Mouse (Mus musculus) neural tube, embryonic 15.5 days (tissue): ENCODE data around the gene Pmf1. TPM values are rescaled to one million over a fixed set of nuclear protein-coding genes. Genes with fewer than 3 reads are reported as not detected.

Experiments
- ATAC-seq: fragments of 200-750 bp; cut with Nextera tagmentation; 2 replicates; pipeline ENCODE4 v1.8.0; 2017; ENCODE audit warnings: mild to moderate bottlenecking, moderate TSS enrichment, moderate library complexity; ENCODE audit not compliant: low FRiP score
- H3K27ac ChIP-seq: fragments of 300-500 bp; sonication (generic); replicated peaks from 2 replicates; pipeline ENCODE4 v1.5.1; 2015; ENCODE audit warnings: mild to moderate bottlenecking, inconsistent platforms
- H3K27me3 ChIP-seq: fragments of 300-500 bp; sonication (generic); replicated peaks from 2 replicates; pipeline ENCODE4 v1.6.1; 2015; ENCODE audit warnings: inconsistent platforms
- H3K36me3 ChIP-seq: fragments of 300-500 bp; sonication (generic); 2 replicates; pipeline ENCODE4 v1.6.1; 2015; ENCODE audit warnings: inconsistent platforms
- H3K4me1 ChIP-seq: fragments of 300-500 bp; sonication (generic); 2 replicates; pipeline ENCODE4 v1.6.1; 2015; ENCODE audit warnings: inconsistent platforms
- H3K4me2 ChIP-seq: fragments of 300-500 bp; sonication (generic); 2 replicates; pipeline ENCODE4 v1.6.1; 2015; ENCODE audit warnings: inconsistent platforms, mild to moderate bottlenecking, moderate library complexity
- H3K4me3 ChIP-seq: fragments of 300-500 bp; sonication (generic); replicated peaks from 2 replicates; pipeline ENCODE4 v1.5.1; 2015; ENCODE audit warnings: mild to moderate bottlenecking, inconsistent platforms
- H3K9ac ChIP-seq: fragments of 300-500 bp; sonication (generic); replicated peaks from 2 replicates; pipeline ENCODE4 v1.6.1; 2015; ENCODE audit warnings: mild to moderate bottlenecking, inconsistent platforms
- H3K9me3 ChIP-seq: fragments of 300-500 bp; sonication (generic); replicated peaks from 2 replicates; pipeline ENCODE4 v1.6.1; 2016; ENCODE audit warnings: inconsistent platforms
- WGBS: fragments of 180-500 bp; shearing (Covaris S2); methylation state at CpG from one replicate; pipeline ENCODE4 v1.1.7; 2015; ENCODE audit warnings: mixed read lengths; 5-methylcytosine and 5-hydroxymethylcytosine counted together
- polyA plus RNA-seq: library from polyadenylated mRNA; unstranded; fragments of >200 nt; fragmentation: Nextera tagmentation; extraction: Ambion mirVana; gene quantifications from 2 replicates; pipeline ENCODE4 v1.2.1, GENCODE M21; 2015

Pmf1 gene
- 25.8 and 52.7 TPM in 2 replicates for polyA plus RNA-seq

GRCm38 (mm10) chr3:88409741-88410644, at the start of gene Pmf1:
Gene Pmf1 (minus strand): TSS chr3:88410331.
- Histone ChIP-seq H3K27me3 (no peaks in the 10 kb centered on the region), H3K36me3 (peaks cover 30% of the 10 kb centered on the region), H3K4me1 (peaks cover 27% of the 10 kb centered on the region), H3K4me3 (peak within 1 kb of the TSS; percentile 59), H3K27ac (peak within 1 kb of the TSS; percentile 87), H3K4me2 (peak within 1 kb of the TSS; percentile 84), H3K9me3 (no peaks in the 10 kb centered on the region), H3K9ac (peak within 1 kb of the TSS; percentile 74)
- peak; percentile 90 for ATAC-seq
- WGBS = under 1% methylated on average over 54 of the region's 54 CpGs

GRCm38 (mm10) chr3:88458778-88459219, 48.7 kb upstream of the Pmf1 start:
- peak; percentile 82 for ATAC-seq

GRCm38 (mm10) chr3:88456746-88457532, 46.8 kb upstream of the Pmf1 start:
- peaks cover 17% of the 10 kb centered on the region for H3K36me3 ChIP-seq
- peak overlapping the region; percentile 59 for H3K9ac ChIP-seq
- 0 out of 2 replicates have a peak, but pooled peaks cover 1% of the 10 kb centered on the region for H3K27me3 ChIP-seq
- peak overlapping the region; percentile 49 for H3K4me3 ChIP-seq
- H3K9me3 ChIP-seq = no peaks in the 10 kb centered on the region
- H3K4me1 ChIP-seq = peaks cover 36% of the 10 kb centered on the region
- no peak for ATAC-seq
- 70% methylated on average over 7 of the region's 7 CpGs for WGBS
- peak overlapping the region; percentile 66 for H3K4me2 ChIP-seq
- H3K27ac ChIP-seq = peak overlapping the region; percentile 54; the same call in 1 of the 2 replicates

More at GRCm38 (mm10) chr3:88458778-88459219, 48.7 kb upstream of the Pmf1 start:
- 2% methylated on average over 14 of the region's 14 CpGs for WGBS
- H3K9ac ChIP-seq = peak overlapping the region; percentile 59
- H3K27me3 ChIP-seq = no peaks in the 10 kb centered on the region
- peak overlapping the region; percentile 85 for H3K27ac ChIP-seq
- H3K9me3 ChIP-seq = no peaks in the 10 kb centered on the region
- H3K4me1 ChIP-seq = peaks cover 36% of the 10 kb centered on the region
- no peaks in the 10 kb centered on the region for H3K36me3 ChIP-seq
- H3K4me3 ChIP-seq = peak overlapping the region; percentile 49
- peak overlapping the region; percentile 66 for H3K4me2 ChIP-seq

GRCm38 (mm10) chr3:88456313-88456712, 46.2 kb upstream of the Pmf1 start:
- peak overlapping the region; percentile 66; the same call in 1 of the 2 replicates for H3K4me2 ChIP-seq
- no peak overlapping the region for H3K4me3 ChIP-seq
- no peaks in the 10 kb centered on the region for H3K9me3 ChIP-seq

GRCm38 (mm10) chr3:88455588-88456264, 45.6 kb upstream of the Pmf1 start:
- Histone ChIP-seq H3K9me3 (no peaks in the 10 kb centered on the region), H3K4me2 (no peak overlapping the region), H3K4me3 (no peak overlapping the region), H3K36me3 (peaks cover 26% of the 10 kb centered on the region), H3K4me1 (peaks cover 36% of the 10 kb centered on the region), H3K9ac (no peak overlapping the region), H3K27me3 (0 out of 2 replicates have a peak, but pooled peaks cover 3% of the 10 kb centered on the region), H3K27ac (no peak overlapping the region)
- no peak for ATAC-seq
- 76% methylated on average over 18 of the region's 18 CpGs for WGBS

More at GRCm38 (mm10) chr3:88456313-88456712, 46.2 kb upstream of the Pmf1 start:
- H3K27ac ChIP-seq = no peak overlapping the region
- no peak overlapping the region for H3K9ac ChIP-seq
- peaks cover 21% of the 10 kb centered on the region for H3K36me3 ChIP-seq
- ATAC-seq = no peak
- 70% methylated on average over 8 of the region's 8 CpGs for WGBS
- H3K27me3 ChIP-seq = 0 out of 2 replicates have a peak, but pooled peaks cover 3% of the 10 kb centered on the region
- H3K4me1 ChIP-seq = peaks cover 36% of the 10 kb centered on the region

- Histone ChIP-seq H3K4me3 (no peak overlapping the region), H3K36me3 (peaks cover 32% of the 10 kb centered on the region), H3K9me3 (no peaks in the 10 kb centered on the region), H3K9ac (no peak overlapping the region), H3K27ac (no peak overlapping the region), H3K4me1 (peaks cover 36% of the 10 kb centered on the region), H3K4me2 (no peak overlapping the region), H3K27me3 (0 out of 2 replicates have a peak, but pooled peaks cover 3% of the 10 kb centered on the region)
- 59% methylated on average over 9 of the region's 9 CpGs for WGBS
- ATAC-seq = no peak
Observed at GRCm38 (mm10) chr3:88454762-88455587, 44.8 kb upstream of the Pmf1 start.

GRCm38 (mm10) chr3:88453986-88454385, 43.9 kb upstream of the Pmf1 start:
- ATAC-seq = no peak
- no peak overlapping the region for H3K4me2 ChIP-seq
- H3K9ac ChIP-seq = no peak overlapping the region
- H3K4me1 ChIP-seq = peaks cover 34% of the 10 kb centered on the region
- H3K4me3 ChIP-seq = no peak overlapping the region
- no peaks in the 10 kb centered on the region for H3K9me3 ChIP-seq
- peaks cover 32% of the 10 kb centered on the region for H3K36me3 ChIP-seq
- H3K27me3 ChIP-seq = 0 out of 2 replicates have a peak, but pooled peaks cover 3% of the 10 kb centered on the region
- H3K27ac ChIP-seq = no peak overlapping the region
- WGBS = 81% methylated on average over 8 of the region's 8 CpGs

- H3K4me1 ChIP-seq = peaks cover 32% of the 10 kb centered on the region
- H3K27ac ChIP-seq = no peak overlapping the region
- H3K4me2 ChIP-seq = no peak overlapping the region
- 0 out of 2 replicates have a peak, but pooled peaks cover 3% of the 10 kb centered on the region for H3K27me3 ChIP-seq
- ATAC-seq = no peak
- no peak overlapping the region for H3K4me3 ChIP-seq
- WGBS = 52% methylated on average over 8 of the region's 8 CpGs
- peaks cover 37% of the 10 kb centered on the region for H3K36me3 ChIP-seq
- no peak overlapping the region for H3K9ac ChIP-seq
- H3K9me3 ChIP-seq = no peaks in the 10 kb centered on the region
Observed at GRCm38 (mm10) chr3:88453369-88453768, 43.2 kb upstream of the Pmf1 start.

GRCm38 (mm10) chr3:88452716-88453115, 42.6 kb upstream of the Pmf1 start:
- H3K4me3 ChIP-seq = no peak overlapping the region
- 0 out of 2 replicates have a peak, but pooled peaks cover 3% of the 10 kb centered on the region for H3K27me3 ChIP-seq
- H3K36me3 ChIP-seq = peaks cover 43% of the 10 kb centered on the region
- no peak overlapping the region for H3K9ac ChIP-seq
- 76% methylated on average over 6 of the region's 6 CpGs for WGBS
- ATAC-seq = no peak
- H3K27ac ChIP-seq = no peak overlapping the region
- H3K9me3 ChIP-seq = no peaks in the 10 kb centered on the region
- H3K4me2 ChIP-seq = no peak overlapping the region
- H3K4me1 ChIP-seq = peaks cover 25% of the 10 kb centered on the region

GRCm38 (mm10) chr3:88452246-88452645, 42.1 kb upstream of the Pmf1 start:
- no peak overlapping the region for H3K27ac ChIP-seq
- 68% methylated on average over 5 of the region's 5 CpGs for WGBS
- peaks cover 20% of the 10 kb centered on the region for H3K4me1 ChIP-seq
- ATAC-seq = no peak
- H3K4me3 ChIP-seq = no peak overlapping the region
- no peaks in the 10 kb centered on the region for H3K9me3 ChIP-seq
- H3K36me3 ChIP-seq = peaks cover 48% of the 10 kb centered on the region
- H3K4me2 ChIP-seq = no peak overlapping the region
- 0 out of 2 replicates have a peak, but pooled peaks cover 3% of the 10 kb centered on the region for H3K27me3 ChIP-seq
- H3K9ac ChIP-seq = no peak overlapping the region
